Mouse (Mus musculus): ENCODE data around the gene Dcbld1. TPM values are rescaled to one million over a fixed set of nuclear protein-coding genes. Genes with fewer than 3 reads are reported as not detected.
A peak's percentile ranks its signal among the peaks of the same experiment; 100 is the strongest.

The Dcbld1 gene
- polyA plus RNA-seq (2015; fragmentation: Nextera tagmentation; extraction: Ambion mirVana), result 6.7 and 8.8 TPM in 2 replicates

- Histone ChIP-seq H3K4me3 (peak within 1 kb of the TSS; percentile 92), H3K36me3 (no peaks in the 10 kb centered on the region), H3K9me3 (replicated peaks) (no peaks in the 10 kb centered on the region), H3K27ac (peak within 1 kb of the TSS; percentile 72), H3K4me1 (replicated peaks) (peaks cover 8% of the 10 kb centered on the region), H3K27me3 (no peaks in the 10 kb centered on the region), H3K9ac (peak within 1 kb of the TSS; percentile 78), H3K4me2 (peak within 1 kb of the TSS; percentile 96)
- ATAC-seq (replicated peaks; ENCODE audit: insufficient number of reproducible peaks, insufficient read depth, low FRiP score, low read depth), result peak; percentile 92
- WGBS, result under 1% methylated on average over 58 of the region's 60 CpGs
Measured at GRCm38 (mm10) chr10:52233301-52233968, at the start of gene Dcbld1. Dcbld1 (plus strand) TSS chr10:52233619.

- Histone ChIP-seq H3K36me3 (no peaks in the 10 kb centered on the region), H3K27me3 (no peaks in the 10 kb centered on the region), H3K4me1 (replicated peaks) (no peaks in the 10 kb centered on the region), H3K4me2 (no peak overlapping the region), H3K4me3 (no peak overlapping the region), H3K9ac (no peak overlapping the region), H3K27ac (no peak overlapping the region), H3K9me3 (replicated peaks) (no peaks in the 10 kb centered on the region)
- no peak for ATAC-seq (replicated peaks; ENCODE audit: insufficient number of reproducible peaks, insufficient read depth, low FRiP score, low read depth)
- 75% methylated on average over 4 of the region's 4 CpGs for WGBS
Measured at GRCm38 (mm10) chr10:52185900-52186299, 47.5 kb upstream of the Dcbld1 start.

- H3K4me3 ChIP-seq, result no peak within 1 kb of the TSS
- no peak within 1 kb of the TSS for H3K4me2 ChIP-seq
- no peak within 1 kb of the TSS for H3K27ac ChIP-seq
- H3K36me3 ChIP-seq, result no peaks in the 10 kb centered on the region
- no peaks in the 10 kb centered on the region for H3K27me3 ChIP-seq
- H3K9me3 ChIP-seq (replicated peaks), result no peaks in the 10 kb centered on the region
- no peaks in the 10 kb centered on the region for H3K4me1 ChIP-seq (replicated peaks)
- ATAC-seq (replicated peaks; ENCODE audit: insufficient number of reproducible peaks, insufficient read depth, low FRiP score, low read depth), result no peak
- WGBS, result 72% methylated on average over 7 of the region's 7 CpGs
- no peak within 1 kb of the TSS for H3K9ac ChIP-seq
Measured at GRCm38 (mm10) chr10:52194957-52195852, 38.2 kb upstream of the Dcbld1 start, which contains the start of gene Ros1. Ros1 (minus strand) TSS chr10:52195244.

- Histone ChIP-seq H3K36me3 (no peaks in the 10 kb centered on the region), H3K4me3 (no peak overlapping the region), H3K9me3 (replicated peaks) (no peaks in the 10 kb centered on the region), H3K27me3 (no peaks in the 10 kb centered on the region), H3K4me2 (no peak overlapping the region), H3K4me1 (replicated peaks) (no peaks in the 10 kb centered on the region), H3K27ac (no peak overlapping the region), H3K9ac (no peak overlapping the region)
- ATAC-seq (replicated peaks; ENCODE audit: insufficient number of reproducible peaks, insufficient read depth, low FRiP score, low read depth), result no peak
- WGBS, result 74% methylated on average over 2 of the region's 2 CpGs
Measured at GRCm38 (mm10) chr10:52204006-52204405, 29.4 kb upstream of the Dcbld1 start.

- H3K27ac ChIP-seq, result no peak overlapping the region
- no peak for ATAC-seq (replicated peaks; ENCODE audit: insufficient number of reproducible peaks, insufficient read depth, low FRiP score, low read depth)
Measured at GRCm38 (mm10) chr10:52215267-52215818, 18.1 kb upstream of the Dcbld1 start.

GRCm38 (mm10) chr10:52216797-52217563 lies 16.4 kb upstream of the Dcbld1 start:
- H3K9ac ChIP-seq, result no peak overlapping the region
- H3K27ac ChIP-seq, result no peak overlapping the region
- 24% methylated on average over 7 of the region's 7 CpGs for WGBS
- H3K36me3 ChIP-seq, result no peaks in the 10 kb centered on the region
- no peak overlapping the region for H3K4me3 ChIP-seq
- no peaks in the 10 kb centered on the region for H3K4me1 ChIP-seq (replicated peaks)
- H3K9me3 ChIP-seq (replicated peaks), result no peaks in the 10 kb centered on the region
- H3K27me3 ChIP-seq, result no peaks in the 10 kb centered on the region
- H3K4me2 ChIP-seq, result no peak overlapping the region
- ATAC-seq (replicated peaks; ENCODE audit: insufficient number of reproducible peaks, insufficient read depth, low FRiP score, low read depth), result no peak

More at GRCm38 (mm10) chr10:52215267-52215818, 18.1 kb upstream of the Dcbld1 start:
- H3K36me3 ChIP-seq, result no peaks in the 10 kb centered on the region
- H3K9me3 ChIP-seq (replicated peaks), result no peaks in the 10 kb centered on the region
- no peak overlapping the region for H3K4me2 ChIP-seq
- no peak overlapping the region for H3K4me3 ChIP-seq
- no peaks in the 10 kb centered on the region for H3K4me1 ChIP-seq (replicated peaks)
- H3K27me3 ChIP-seq, result no peaks in the 10 kb centered on the region
- no peak overlapping the region for H3K9ac ChIP-seq
- 21% methylated on average over 2 of the region's 2 CpGs for WGBS

GRCm38 (mm10) chr10:52217564-52217934 lies 15.9 kb upstream of the Dcbld1 start:
- no peaks in the 10 kb centered on the region for H3K27me3 ChIP-seq
- no peak for ATAC-seq (replicated peaks; ENCODE audit: insufficient number of reproducible peaks, insufficient read depth, low FRiP score, low read depth)
- H3K4me3 ChIP-seq, result no peak overlapping the region
- H3K27ac ChIP-seq, result no peak overlapping the region
- no peaks in the 10 kb centered on the region for H3K4me1 ChIP-seq (replicated peaks)
- H3K4me2 ChIP-seq, result no peak overlapping the region
- 43% methylated on average over 7 of the region's 7 CpGs for WGBS
- no peaks in the 10 kb centered on the region for H3K9me3 ChIP-seq (replicated peaks)
- H3K9ac ChIP-seq, result no peak overlapping the region
- no peaks in the 10 kb centered on the region for H3K36me3 ChIP-seq

- Histone ChIP-seq H3K4me1 (replicated peaks) (no peaks in the 10 kb centered on the region), H3K9ac (no peak overlapping the region), H3K27ac (no peak overlapping the region), H3K36me3 (no peaks in the 10 kb centered on the region), H3K4me2 (no peak overlapping the region), H3K4me3 (no peak overlapping the region), H3K9me3 (replicated peaks) (no peaks in the 10 kb centered on the region), H3K27me3 (no peaks in the 10 kb centered on the region)
- WGBS, result 64% methylated on average over 3 of the region's 3 CpGs
- ATAC-seq (replicated peaks; ENCODE audit: insufficient number of reproducible peaks, insufficient read depth, low FRiP score, low read depth), result no peak
Measured at GRCm38 (mm10) chr10:52219600-52219999, 13.8 kb upstream of the Dcbld1 start.

- Histone ChIP-seq H3K4me2 (peak overlapping the region; percentile 96), H3K4me1 (replicated peaks) (peaks cover 8% of the 10 kb centered on the region), H3K36me3 (no peaks in the 10 kb centered on the region), H3K4me3 (peak overlapping the region; percentile 92), H3K27ac (no peak overlapping the region), H3K9me3 (replicated peaks) (no peaks in the 10 kb centered on the region), H3K27me3 (no peaks in the 10 kb centered on the region), H3K9ac (peak overlapping the region; percentile 12; the same call in 1 of the 2 replicates)
- WGBS, result 8% methylated on average over 21 of the region's 21 CpGs
- ATAC-seq (replicated peaks; ENCODE audit: insufficient number of reproducible peaks, insufficient read depth, low FRiP score, low read depth), result no peak
Measured at GRCm38 (mm10) chr10:52232196-52233176, 933 bp upstream of the Dcbld1 start.
